Mouse (Mus musculus) brain, embryonic 14.5 days (tissue): ENCODE measurements around the gene Muc4.

Experiments
- CTCF ChIP-seq: fragments of 200-500 bp; IDR thresholded peaks from 2 replicates; pipeline ENCODE4 v1.5.1; 2012; ENCODE audit warnings: inconsistent platforms, mild to moderate bottlenecking, moderate library complexity, borderline replicate concordance; ENCODE audit not compliant: insufficient read depth, insufficient read length; ENCODE audit errors: extremely low read depth
- POLR2A ChIP-seq: fragments of 200-500 bp; IDR thresholded peaks from 2 replicates; pipeline ENCODE4 v1.6.1; 2012; ENCODE audit warnings: mild to moderate bottlenecking, inconsistent platforms, borderline replicate concordance; ENCODE audit not compliant: poor library complexity, insufficient read depth, insufficient read length, severe bottlenecking; ENCODE audit errors: extremely low read depth

GRCm38 (mm10) chr16:32822881-32823280, 87.2 kb downstream of the Muc4 start:
- TF ChIP-seq CTCF (no peak), POLR2A (no peak)
